Mouse (Mus musculus): ENCODE data around the gene Ppfia3.

Ppfia3 gene

DNA sequence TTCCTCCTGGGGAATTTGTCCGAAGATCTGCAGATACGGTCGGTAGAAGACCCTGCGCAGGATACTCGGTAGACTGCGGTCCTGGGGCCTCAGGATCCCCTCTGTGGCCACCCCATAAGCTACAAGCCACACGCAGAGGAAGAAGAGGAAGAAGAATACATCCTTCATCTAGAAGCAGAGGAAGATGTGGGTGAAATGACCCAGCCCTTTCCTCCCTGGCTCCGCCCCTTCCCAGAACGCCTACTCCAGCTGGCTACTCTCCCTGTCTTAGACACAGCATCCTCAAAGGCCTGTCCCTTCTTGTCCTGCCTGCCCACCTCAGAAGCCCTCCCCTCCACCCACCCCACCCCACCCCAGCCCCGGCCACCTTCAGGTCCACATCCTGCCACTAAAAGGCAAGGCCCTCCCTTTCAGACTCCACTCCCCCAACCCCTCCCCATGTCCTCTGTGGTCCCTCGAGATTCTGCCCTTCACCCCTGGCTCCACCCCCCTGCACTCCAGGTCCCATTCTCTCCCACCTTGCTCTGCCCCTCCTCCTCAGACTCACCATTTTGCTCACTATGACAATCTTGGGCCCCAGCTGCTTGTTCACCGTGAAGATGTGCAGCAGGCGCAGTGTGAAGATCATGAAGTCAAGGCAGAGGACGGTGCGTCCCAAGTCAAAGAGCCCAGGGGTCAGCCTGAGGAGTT is 58.1 kb downstream of the Ppfia3 start:
- no peak for DNase-seq

- peak; percentile 69 for DNase-seq
Observed at GRCm38 (mm10) chr7:45305275-45305674, 61.5 kb downstream of the Ppfia3 start.

- DNase-seq: no peak
Observed at GRCm38 (mm10) chr7:45304869-45305268, 62.0 kb downstream of the Ppfia3 start.

DNA sequence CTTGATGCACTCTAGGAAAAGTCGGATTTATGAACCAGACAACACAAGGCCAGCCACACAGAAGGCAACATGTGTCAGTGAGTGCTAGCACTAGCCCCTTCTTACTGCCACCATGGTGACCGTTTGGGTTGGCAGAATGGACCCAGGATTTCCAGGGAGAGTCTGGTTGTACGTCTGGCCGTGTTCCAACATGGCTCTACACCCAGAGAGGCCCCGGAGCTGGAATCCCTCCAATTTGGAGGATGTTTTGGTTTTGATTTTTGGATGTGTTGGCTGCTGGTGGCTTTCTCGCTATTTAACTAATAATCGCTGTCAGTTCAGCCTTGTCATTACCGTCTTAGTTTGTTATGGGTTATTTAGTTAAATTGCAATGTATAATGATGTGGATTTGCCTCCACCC is 64.2 kb downstream of the Ppfia3 start:
- no peak for DNase-seq

GRCm38 (mm10) chr7:45300270-45300669 is 66.5 kb downstream of the Ppfia3 start:
- peak; percentile 82 for DNase-seq

DNA sequence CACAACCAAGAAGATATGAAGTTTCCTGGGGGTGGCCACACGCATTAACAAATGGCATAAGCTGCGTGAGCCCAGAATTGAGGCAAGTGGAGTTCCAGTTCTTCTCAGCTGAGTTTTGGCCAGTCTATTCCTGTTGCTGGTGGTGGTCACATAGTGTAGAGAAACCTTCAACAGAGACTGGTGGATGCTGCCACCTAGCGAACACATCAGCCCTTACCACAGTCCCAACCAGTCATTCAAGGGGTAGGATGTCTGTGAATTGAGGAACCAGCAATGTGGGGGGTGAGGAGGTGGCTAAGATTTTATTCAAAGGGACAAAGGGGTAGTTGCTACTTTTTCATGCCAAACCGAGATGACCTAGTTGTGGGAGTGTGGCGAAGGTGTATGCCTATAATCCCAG is 67.1 kb downstream of the Ppfia3 start:
- peak; percentile 79 for DNase-seq

GRCm38 (mm10) chr7:45297563-45297962 is 69.3 kb downstream of the Ppfia3 start:
- DNase-seq: no peak

- no peak for DNase-seq
Observed at GRCm38 (mm10) chr7:45296626-45297025, 70.2 kb downstream of the Ppfia3 start.

All from right cerebral cortex, postnatal 14 days (tissue).